Comparison of ENCODE assay signal across 8 mouse cellular contexts in genomic region chr12:3572581-3573397, GRCm38 (mm10). TPM values are rescaled to one million over a fixed set of nuclear protein-coding genes. Genes with fewer than 3 reads are reported as not detected.
DNase-seq lines count a peak whose midpoint lies in the region; ATAC-seq lines count a peak whose summit lies in the region.

No protein-coding gene starts in this region.

- peak overlapping the region; percentile 90 for H3K4me3 ChIP-seq in kidney, embryonic 15.5 days (replicated peaks)
- peak overlapping the region; percentile 95 for H3K4me3 ChIP-seq in liver, embryonic 15.5 days (replicated peaks)

- H3K27me3 ChIP-seq in kidney, embryonic 15.5 days: no peaks in the 10 kb centered on the region
- H3K27me3 ChIP-seq in liver, embryonic 15.5 days: no peaks in the 10 kb centered on the region

- WGBS in kidney, embryonic 15.5 days: under 1% methylated on average over 53 of the region's 53 CpGs
- under 1% methylated on average over 53 of the region's 53 CpGs for WGBS in liver, embryonic 15.5 days (ENCODE audit: insufficient replicate concordance)

- intact Hi-C loops in gastrocnemius, postnatal 14 days (cut with DNase I; ENCODE audit: low total_unique reads): no loop called here

- peak overlapping the region; percentile 98 for H3K27ac ChIP-seq in kidney, embryonic 15.5 days
- H3K27ac ChIP-seq in liver, embryonic 15.5 days (replicated peaks): peak overlapping the region; percentile 88

- H3K4me2 ChIP-seq in kidney, embryonic 15.5 days: peak overlapping the region; percentile 88
- peak overlapping the region; percentile 92 for H3K4me2 ChIP-seq in liver, embryonic 15.5 days

- ATAC-seq in kidney, embryonic 15.5 days (replicated peaks; ENCODE audit: low FRiP score): no peak; the same call in none of the 2 replicates
- ATAC-seq in liver, embryonic 15.5 days (ENCODE audit: insufficient read depth): peak; percentile 81

- H3K9me3 ChIP-seq in kidney, embryonic 15.5 days (replicated peaks): no peaks in the 10 kb centered on the region
- no peaks in the 10 kb centered on the region for H3K9me3 ChIP-seq in liver, embryonic 15.5 days (replicated peaks)

- peaks cover 16% of the 10 kb centered on the region for H3K4me1 ChIP-seq in kidney, embryonic 15.5 days
- H3K4me1 ChIP-seq in liver, embryonic 15.5 days (replicated peaks): peaks cover 41% of the 10 kb centered on the region

- peak; percentile 18 to 55 for DNase-seq in urinary bladder, adult 18-20 months (ENCODE audit: low spot score in 2 of 2)
- no peak for DNase-seq in urinary bladder, postnatal 10 days (ENCODE audit: low spot score)
- DNase-seq in cerebellum, postnatal 25 days: peak; percentile 79 to 84
- DNase-seq in gastrocnemius, postnatal 14 days: peak; percentile 57
- peak; percentile 38 to 67 for DNase-seq in natural killer cell, adult 2 months (ENCODE audit: low spot score in 2 of 2)
- DNase-seq in thymus, postnatal 0 days (ENCODE audit: low spot score): peak; percentile 77

- peak overlapping the region; percentile 89 for H3K9ac ChIP-seq in kidney, embryonic 15.5 days
- H3K9ac ChIP-seq in liver, embryonic 15.5 days: peak overlapping the region; percentile 96

- H3K36me3 ChIP-seq in kidney, embryonic 15.5 days: no peaks in the 10 kb centered on the region
- no peaks in the 10 kb centered on the region; the same call in 1 of the 2 replicates for H3K36me3 ChIP-seq in liver, embryonic 15.5 days (replicated peaks)

RNA-seq across cellular contexts. Expression of gene Dtnb, which starts 0.6 kb away (rescaled TPM):
- 1 to 10 TPM; 3.2 to 3.4 TPM for total RNA-seq in gastrocnemius, postnatal 14 days (2021)
- polyA plus RNA-seq in kidney, embryonic 15.5 days (2015; fragmentation: Nextera tagmentation; extraction: Ambion mirVana): 41.3 and 47.2 TPM in 2 replicates
- polyA plus RNA-seq in liver, embryonic 15.5 days (2015; fragmentation: Nextera tagmentation; extraction: Ambion mirVana): 21.5 and 25.5 TPM in 2 replicates
- 27.8 and 29.3 TPM in 2 replicates for polyA plus RNA-seq in thymus, postnatal 0 days (2015; fragmentation: Nextera tagmentation; extraction: Ambion mirVana)
